Mouse (Mus musculus) kidney, adult 11 months (tissue): ENCODE data around the gene Tuba4a.
"Not testable (repeated sequence)": the region's sequence is repeated elsewhere in the genome, so short reads cannot be mapped to it uniquely, and the experiment has no call there.

Experiments used
- DNase-seq: peaks from one replicate; pipeline ENCODE4 v3.0.0; 2022

Gene Tuba4a

DNA sequence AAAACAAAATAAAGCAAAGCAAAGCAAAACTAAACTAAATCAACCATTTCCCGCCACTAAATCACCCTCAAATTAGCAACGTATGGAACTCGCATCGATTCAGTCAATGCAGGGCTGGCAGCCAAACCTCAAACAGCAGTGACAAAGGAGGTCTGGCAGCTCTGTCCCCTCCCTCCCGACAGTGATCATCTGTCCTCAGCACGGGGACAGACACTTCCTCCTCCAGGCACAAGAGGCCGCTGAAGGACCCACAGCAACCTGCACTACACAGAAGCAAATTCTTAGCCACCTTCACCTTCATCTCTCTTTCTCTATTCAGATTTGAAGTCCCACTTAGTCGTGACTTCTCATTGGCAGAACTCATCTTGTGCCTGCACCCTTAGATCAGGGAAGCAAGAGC lies 14.9 kb upstream of the Tuba4a start:
- DNase-seq = peak; percentile 75

DNA sequence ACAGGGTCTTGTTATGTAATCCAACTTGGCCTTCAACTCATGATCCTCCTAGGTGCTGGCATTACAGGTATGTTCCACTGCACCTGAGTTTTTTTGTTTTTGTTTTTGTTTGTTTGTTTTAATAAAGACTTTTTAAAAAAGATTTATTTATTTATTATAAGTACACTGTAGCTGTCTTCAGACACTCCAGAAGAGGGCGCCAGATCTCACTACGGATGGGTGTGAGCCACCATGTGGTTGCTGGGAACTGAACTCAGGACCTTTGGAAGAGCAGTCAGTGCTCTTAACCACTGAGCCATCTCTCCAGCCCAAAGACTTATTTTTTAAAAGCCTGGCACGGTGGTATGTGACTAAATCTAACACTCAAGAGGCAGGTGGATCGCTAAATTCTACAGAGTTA lies 12.8 kb upstream of the Tuba4a start:
- DNase-seq = not testable (repeated sequence)

DNA sequence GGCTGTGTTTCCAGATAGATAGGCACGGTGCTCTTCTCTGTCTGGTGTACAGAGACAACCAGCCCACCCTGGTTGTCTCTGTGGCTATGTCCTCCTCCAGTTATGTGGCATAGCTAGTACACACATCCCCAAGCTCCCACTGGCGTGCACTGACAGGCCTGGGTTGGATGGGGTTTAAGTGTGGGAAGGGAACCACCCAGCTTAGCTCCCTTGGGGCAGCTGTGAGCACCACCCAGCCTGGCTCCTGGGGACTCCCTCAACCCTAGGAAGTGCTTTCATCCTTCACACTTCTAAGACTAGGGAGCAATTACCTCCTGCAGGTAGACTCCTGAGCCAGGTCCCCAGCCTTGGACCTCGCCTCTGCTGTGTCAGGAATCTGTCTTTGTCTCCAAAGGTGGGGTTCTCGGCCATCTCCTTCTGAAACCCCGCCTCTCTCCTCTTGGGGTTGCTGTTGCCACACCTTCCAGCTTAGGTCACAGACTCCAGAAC lies 12.0 kb upstream of the Tuba4a start, which contains the start of gene A630095N17Rik:
A630095N17Rik (minus strand) TSS at position 439 of the 489 bp plus-strand sequence.
- no peak for DNase-seq

DNA sequence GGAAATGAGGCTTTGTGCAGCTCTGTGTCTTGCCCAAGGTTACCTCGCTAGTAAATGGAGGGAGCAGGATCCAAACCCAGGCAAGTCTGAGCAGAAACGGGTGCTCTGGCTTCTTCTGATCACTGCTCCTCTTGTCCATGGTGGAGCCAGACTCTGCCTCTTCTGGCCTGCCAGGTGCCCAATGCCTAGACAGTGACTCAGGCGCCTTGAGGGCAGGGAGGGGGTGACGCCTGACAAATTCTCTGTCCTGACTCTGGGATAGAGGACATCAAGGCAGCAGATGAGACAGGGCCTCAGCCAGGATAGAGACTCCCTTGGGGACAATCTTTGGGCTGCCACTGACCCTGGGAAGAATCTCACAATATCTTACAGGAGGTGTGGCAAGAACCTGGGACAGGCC lies 11.6 kb upstream of the Tuba4a start:
- no peak for DNase-seq

DNA sequence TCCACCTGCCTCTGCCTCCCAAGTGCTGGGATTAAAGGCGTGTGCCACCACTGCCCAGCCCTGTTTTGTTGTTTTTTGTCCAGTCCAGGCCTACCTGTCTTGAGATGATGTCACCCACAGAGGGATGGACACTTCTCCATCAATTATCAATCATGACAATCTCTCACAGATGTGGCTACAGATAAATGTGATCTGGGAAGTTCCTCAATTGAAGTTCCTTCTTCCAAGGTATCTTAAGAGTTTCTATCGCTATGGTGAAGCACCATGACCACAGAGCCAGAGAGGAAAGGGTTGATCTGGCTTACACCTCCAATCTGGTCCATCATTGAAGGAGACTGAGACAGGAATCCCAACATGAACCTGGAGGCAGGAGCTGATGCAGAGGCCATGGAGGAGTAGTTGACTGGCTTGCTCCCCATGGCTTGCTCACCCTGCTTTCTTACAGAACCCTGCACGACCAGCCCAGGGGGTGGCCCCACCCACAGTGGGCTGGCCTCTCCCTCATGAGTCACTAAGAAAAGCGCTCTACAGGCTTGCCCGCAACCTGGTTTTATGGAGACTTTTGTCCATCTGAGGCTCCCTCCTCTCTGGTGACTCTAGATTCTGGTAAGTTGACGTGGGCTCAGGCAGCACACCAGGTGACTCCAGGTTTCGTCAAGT lies 10.8 kb upstream of the Tuba4a start:
- DNase-seq = no peak

DNA sequence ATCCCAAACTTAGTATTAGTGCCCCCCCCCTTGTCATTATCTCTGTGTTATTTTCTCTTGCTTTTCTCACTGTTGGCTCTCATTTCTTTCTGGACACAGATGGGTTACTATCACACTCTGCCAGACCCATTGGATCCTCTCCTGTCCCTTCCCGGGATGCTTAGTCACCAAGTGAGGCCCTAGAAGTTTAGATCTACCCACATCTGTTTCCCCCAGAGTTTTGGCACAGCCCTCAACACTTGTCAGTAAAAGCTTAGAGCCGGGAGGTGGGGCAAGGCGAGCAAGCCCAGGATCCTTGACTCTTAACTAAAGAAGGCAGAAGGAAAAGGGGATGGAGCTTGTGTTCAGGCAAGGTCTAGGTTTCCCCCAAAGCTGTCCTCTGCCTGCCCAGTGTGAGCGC lies 9.5 kb upstream of the Tuba4a start:
- no peak for DNase-seq

DNA sequence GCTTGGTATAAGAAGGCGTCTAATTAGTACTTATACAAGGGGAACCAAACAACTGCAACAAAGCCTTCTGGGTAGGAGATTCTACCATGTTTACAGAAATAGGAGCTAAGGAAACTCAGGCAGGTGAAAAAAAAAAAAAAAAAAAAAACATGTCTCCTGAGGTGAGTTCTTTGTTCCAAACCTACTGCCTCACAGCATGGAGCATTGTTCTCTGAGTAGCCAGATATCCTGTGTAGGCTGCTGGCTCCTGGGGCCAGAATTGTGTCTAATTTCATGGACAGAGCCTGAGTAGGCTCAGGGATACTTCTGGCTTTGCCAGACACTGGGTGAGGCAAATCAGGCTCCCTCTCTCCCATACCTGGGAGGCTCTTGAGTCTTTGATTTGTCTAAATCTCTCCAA lies 8.0 kb upstream of the Tuba4a start:
- no peak for DNase-seq

DNA sequence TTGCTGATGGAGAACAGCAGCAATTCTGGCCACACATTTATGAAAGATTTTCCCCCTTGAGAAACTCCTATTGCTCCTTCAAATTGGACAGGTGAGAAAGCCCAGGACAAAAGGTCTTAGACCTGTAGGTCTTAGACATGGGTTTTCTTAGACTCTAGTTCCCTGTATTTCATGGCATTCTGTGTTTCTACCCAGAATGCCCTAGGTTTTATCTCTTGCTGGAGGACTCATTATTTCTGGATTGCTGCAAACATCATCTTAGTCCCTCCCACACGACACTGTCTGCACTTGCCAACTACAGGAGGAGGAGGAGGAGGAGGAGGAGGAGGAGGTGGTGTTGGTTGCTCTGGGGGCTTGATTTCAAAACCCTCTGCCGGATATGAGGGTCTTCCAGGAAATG lies 6.5 kb upstream of the Tuba4a start:
- DNase-seq = no peak

DNA sequence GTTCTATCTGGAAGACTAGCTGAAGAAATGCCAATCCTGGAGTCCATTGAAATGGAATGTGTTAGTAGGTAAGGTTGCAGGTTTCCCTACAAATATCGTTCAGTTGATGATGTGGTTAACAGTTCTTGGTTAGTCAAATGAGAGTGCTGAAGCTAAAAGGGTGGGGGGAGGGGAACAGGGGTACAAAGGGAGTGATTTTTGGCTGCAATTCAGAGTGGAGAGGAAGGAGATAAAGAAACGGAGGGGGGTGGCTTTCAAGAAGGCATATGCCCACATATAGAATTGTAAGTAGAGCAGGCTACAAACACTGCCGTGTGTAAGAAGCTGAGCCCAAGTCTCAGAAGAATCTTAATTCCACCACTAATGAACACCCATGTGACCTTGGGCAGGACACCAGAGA lies 5.8 kb upstream of the Tuba4a start:
- no peak for DNase-seq

DNA sequence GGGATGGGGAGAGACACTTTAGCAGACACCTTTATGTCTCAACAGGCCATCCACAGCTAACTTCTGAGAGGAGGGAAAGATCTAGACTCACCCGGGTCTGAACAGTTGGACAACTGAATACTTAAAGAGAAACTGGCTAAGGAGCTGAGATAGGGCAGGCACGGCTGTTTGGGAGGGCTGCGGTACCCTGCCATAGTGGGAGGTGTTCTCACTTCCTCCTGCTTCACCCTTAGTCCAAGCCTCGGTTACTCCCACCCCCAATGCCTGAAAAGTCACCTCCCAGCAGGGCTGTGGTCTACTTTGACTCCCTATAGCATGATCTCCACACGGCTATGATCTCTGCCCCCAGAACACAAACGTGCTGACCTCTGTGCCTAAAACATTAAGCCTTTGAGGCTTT lies 3.9 kb upstream of the Tuba4a start:
- DNase-seq = no peak

DNA sequence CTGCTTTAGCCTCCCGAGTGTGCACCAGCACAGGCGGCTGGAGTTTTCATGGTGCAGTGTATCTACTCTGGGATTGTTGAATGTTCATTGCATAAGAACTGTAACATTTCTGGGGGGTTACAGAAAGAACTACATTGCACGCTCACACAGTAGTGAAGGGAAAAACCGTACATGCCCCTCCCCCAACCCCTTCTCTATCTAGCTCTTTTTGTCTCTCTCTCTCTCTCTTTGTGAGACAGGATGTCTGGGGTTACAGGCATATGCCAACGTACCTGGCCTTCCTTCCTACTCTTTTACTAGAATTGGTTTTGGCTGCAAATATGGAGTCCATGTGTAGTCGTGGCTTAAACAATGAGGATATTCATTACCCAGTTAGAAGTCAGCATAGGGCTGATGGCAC lies 3.3 kb upstream of the Tuba4a start:
- DNase-seq = no peak

DNA sequence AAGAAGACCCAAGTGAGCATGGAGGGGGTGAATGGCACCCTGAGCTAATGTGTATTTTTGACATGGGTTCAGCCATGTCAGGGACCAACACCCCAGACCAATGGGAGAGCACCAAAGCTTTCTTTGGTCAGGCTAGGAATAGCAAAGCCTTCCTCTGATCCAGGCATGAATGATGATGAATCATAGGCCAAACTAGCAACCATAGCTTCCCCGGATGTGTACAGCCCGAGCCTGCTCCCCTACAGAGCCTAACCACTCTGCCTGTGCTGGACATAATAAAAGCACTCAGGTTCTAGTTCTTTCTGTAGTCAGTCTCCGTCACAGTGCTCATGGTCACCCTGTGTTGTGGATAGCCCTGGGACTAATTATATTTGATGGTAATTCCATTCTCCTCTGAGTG lies 1.9 kb upstream of the Tuba4a start:
- no peak for DNase-seq

DNA sequence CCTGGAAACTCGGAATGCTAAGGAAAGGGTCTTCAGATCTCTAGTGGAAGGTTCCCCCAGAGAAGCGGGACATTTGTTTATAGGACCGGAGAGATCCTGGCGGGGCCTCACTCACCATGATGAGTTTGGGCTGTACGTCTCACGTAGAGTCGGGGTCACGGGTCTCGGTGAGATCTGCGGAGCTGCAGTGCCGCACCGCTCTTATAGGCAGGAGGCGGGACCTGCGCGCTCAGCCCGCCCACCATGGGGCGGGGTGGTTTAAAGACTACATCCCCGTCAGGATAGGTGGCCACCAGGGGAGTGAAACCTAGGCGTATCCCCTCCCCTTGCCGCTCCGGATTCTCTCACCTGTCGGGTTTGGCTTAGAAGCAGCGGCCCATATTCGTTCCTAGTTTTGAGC lies 587 bp downstream of the Tuba4a start:
- peak; percentile 96 for DNase-seq

DNA sequence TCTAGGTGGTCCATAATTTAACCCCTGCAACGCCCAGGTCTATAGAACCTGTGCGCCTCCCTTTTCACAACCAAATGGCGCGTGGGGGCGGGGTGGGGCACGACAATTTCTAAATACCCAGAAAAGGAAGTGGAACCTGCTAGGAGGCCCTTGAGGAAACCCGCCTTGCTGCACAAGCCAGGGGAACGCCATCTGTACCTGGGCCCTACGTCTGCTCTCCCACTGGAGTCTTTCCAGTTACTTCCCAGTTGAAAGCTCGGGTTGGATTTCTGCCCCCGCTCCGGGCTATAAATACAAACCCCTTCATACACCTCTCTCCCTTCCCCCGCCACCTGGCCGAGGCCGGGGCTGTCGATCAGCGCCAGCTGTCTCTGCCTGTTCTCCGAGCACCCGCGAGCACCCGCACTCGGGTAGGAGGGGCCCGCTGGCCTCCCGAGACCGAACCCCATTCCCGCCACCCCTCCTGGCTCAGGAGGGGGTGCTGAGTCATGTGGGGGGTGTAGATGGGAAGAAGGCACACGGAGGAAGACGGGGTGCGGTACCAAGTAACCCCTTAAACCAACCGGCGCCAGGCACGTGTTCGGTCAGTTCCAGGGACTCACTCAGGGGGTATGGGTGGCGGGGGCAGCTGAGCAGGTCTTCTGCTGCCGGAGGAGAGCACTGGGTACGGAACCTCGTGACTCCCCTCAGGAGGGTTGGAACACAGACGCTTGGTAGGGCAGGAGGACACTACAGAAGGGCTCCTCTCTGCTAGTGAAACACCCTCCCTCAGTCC lies 1.3 kb downstream of the Tuba4a start:
- peak; percentile 48 for DNase-seq

DNA sequence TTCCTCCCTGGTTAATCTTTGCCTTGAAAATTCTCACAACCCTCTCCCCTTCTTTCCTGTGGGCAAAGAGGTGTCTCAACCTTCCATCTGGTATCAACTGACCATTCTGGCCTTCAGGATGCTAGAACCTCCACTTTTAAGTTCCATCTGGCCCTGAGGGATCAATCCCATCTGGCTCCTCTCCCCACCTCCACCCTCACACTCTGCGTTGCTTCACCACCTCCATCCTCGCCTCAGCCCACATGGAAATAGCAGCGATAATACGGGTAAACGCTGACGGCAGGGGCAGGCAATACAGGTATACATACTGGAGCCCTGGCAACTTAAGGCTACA lies 1.8 kb downstream of the Tuba4a start:
- DNase-seq = no peak

DNA sequence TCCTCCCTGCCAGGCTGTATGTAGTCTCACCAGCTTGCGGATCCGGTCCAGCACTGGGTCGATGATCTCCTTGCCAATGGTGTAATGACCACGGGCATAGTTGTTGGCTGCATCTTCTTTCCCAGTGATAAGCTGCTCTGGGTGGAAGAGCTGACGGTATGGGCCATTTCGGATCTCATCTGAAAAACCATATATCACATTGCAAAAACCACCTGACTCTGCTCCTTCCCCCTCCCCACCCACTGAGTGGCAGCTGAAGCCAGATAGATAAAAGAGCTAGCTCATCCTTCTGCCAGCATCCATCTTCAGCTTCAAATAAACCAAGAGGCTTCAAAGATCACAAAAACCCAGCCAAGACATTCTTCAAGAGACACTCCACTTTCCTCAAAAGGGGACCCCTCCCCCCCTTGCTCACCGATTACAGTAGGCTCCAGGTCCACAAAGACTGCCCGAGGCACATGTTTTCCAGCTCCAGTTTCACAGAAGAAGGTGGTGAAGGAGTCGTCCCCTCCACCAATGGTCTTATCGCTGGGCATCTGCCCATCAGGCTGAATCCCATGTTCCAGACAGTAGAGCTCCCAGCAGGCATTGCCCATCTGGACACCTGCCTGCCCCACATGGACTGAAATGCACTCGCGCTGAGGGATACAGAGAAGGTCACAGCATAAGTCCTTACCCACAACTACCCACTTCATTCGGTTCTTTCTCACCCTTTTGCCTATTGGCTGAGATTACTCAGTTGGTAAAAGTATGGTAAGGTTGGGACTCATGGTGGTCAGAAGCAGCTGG lies 2.7 kb downstream of the Tuba4a start:
- peak; percentile 64 for DNase-seq

DNA sequence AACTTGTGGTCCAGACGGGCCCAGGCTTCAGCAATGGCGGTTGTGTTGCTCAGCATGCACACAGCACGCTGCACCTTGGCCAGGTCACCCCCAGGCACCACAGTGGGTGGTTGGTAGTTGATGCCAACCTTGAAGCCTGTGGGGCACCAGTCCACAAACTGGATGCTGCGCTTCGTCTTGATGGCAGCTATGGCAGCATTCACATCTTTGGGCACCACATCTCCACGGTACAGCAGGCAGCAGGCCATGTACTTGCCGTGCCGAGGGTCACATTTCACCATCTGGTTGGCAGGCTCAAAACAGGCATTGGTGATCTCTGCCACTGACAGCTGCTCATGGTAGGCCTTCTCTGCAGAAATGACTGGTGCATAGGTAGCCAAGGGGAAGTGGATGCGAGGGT lies 3.9 kb downstream of the Tuba4a start:
- peak; percentile 41 for DNase-seq

DNA sequence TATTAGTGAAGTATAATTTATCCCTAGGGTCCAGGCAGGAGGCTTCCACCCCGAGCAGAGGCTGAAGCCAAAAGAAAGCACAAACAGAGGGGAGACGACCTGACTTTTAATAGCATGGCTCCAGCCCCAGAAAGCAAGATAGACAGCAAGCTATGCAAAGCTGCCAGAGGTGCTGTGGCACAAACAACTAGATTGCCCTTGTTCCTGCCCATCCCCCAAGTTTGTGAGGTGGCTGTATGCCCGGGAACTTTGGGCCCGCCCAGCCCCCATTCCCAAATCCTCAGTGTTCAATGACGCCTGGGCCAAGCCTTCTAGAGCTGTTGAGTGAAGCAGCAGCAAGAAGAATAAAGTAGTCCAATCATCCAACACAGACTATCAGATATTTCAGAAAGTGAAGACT lies 4.8 kb downstream of the Tuba4a start:
- DNase-seq = peak; percentile 88

DNA sequence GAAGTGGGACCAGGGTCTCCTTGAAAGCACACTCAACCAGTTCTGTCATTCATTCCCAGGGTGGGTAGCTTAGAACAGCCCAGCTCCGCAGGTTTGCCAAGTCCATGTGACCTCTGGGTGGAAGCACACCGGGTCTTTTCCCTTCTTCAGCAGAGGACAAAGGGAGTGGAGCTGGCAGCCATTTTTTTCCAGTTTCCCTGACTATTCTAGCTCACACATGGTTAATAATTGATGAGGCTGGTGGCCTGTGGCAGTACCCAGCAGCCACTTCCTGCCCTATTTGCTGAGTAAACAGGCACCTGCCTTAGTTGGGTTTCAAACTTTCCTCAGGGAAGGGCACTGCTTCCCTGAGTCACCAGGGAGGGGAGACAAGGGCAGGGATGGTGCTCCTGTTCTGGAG lies 5.2 kb downstream of the Tuba4a start:
- DNase-seq = peak; percentile 98

DNA sequence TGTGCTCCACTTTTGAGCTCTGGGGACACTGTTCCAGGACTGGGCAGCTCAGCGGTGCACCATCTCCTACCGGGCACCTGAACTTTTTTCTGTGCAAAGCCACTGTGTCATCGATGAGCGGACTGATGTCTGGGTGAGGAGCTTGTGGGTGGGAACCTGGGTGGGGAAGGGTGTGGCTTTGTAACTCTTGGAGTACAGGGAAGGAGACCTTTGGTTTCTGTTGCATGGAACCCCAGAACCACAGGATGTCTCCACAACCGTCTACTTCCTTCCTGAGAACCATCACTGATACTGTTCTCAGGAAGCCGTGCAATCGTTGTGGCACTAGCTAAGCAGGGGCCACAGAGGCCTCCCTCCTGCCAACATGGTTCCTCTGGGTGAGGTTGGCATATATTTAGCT lies 6.6 kb downstream of the Tuba4a start:
- no peak for DNase-seq

DNA sequence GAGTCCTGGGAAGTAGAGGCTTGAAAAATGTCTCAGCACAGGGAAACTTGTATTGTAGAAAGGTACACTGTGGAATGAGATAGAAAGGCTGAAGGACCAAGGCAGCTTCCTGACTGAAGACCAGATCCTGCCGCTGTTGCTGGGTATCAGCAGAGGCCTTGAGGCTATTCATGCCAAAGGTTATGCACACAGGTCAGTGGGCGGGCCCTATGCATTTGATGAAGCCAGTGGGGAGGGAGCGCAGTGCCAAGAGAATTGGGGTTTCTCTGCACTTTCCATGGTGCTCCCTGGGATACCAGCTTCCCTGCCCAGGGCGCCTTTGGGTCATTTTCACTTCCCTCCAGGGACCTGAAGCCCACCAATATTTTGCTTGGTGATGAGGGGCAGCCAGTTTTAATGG lies 7.1 kb downstream of the Tuba4a start:
- no peak for DNase-seq

DNA sequence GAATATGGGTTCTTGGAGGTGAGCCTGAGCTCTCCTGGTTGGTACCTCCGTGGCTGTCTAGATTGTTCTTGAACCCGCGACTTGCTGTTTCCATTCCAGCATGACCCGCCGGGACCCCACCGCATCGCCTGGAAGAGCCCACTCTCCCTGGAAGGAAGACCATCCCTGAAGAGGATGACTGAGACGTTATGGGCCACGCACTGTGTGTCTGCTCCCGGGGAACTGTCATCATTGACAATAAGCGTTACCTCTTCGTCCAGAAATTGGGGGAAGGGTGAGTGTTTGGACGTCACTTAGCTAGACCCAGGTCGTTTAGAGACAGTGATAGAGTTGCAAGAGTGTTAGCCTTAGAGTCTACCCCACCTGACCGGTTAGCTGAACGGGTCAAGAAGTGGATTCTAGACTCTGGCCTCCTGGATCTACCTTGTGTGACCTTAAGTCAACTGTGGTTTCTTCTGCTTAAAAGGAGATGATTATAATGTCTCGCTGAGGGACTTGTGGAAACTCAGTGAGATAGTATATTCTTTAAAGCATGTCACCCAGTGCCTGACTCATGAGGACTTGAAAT lies 8.4 kb downstream of the Tuba4a start:
- DNase-seq = no peak
